Mouse (Mus musculus): Measurements from ENCODE around the gene Gm11444. TPM values are rescaled to one million over a fixed set of nuclear protein-coding genes. Genes with fewer than 3 reads are reported as not detected.

Gm11444 gene
- total RNA-seq, 1 experiment = not detected

- Histone ChIP-seq H3K36me3 (ENCODE audit: control insufficient read depth, insufficient read depth, low read length, poor library complexity, severe bottlenecking) (no peaks in the 10 kb centered on the region), H3K4me3 (ENCODE audit: insufficient read depth in 1 of 2, low read depth in 1 of 2, low read length in 2 of 2, poor library complexity in 1 of 2, severe bottlenecking in 1 of 2) (peak overlapping the region in 1 of 2 experiments; percentile 43; a peak in 1 of 4 replicates), H3K27ac (ENCODE audit: insufficient read depth, low read depth, low read length, poor library complexity, severe bottlenecking) (no peak overlapping the region), H3K9ac (ENCODE audit: insufficient read depth, low read depth, low read length, poor library complexity, severe bottlenecking) (no peak overlapping the region), H3K4me1 (ENCODE audit: control insufficient read depth in 2 of 2, insufficient read depth in 2 of 2, low read length in 2 of 2, poor library complexity in 1 of 2) (peaks cover 0 to 8% of the 10 kb centered on the region in 2 experiments; a peak in 1 of 4 replicates), H3K9me3 (ENCODE audit: control insufficient read depth, insufficient read depth, low read depth, low read length) (no peaks in the 10 kb centered on the region)
- TF ChIP-seq HCFC1 (IDR thresholded peaks at IDR 0.05; ENCODE audit: borderline replicate concordance, insufficient read depth, low read length) (no peak), ZC3H11A (IDR thresholded peaks at IDR 0.05; ENCODE audit: borderline replicate concordance, low read depth, low read length) (no peak), ZNF384 (IDR thresholded peaks at IDR 0.05; ENCODE audit: low read depth, low read length) (no peak), MAFK (IDR thresholded peaks at IDR 0.05; ENCODE audit: insufficient read depth, low read depth, low read length) (no peak), CHD2 (IDR thresholded peaks at IDR 0.05; ENCODE audit: low read depth, low read length) (no peak)
- in situ Hi-C loops (cut with MboI; ENCODE audit: low sequenced_read_pairs in 2 of 2, unreplicated experiment in 2 of 2) = loop anchor here in 1 of 2 experiments (5.0 kb wide), 1 partner anchor 46 kb away; the partner anchor contains the start of gene Tbx4
- DNase-seq (ENCODE audit: low read depth, low spot score) = no peak
Observed at GRCm38 (mm10) chr11:85841211-85841681, 8.9 kb downstream of the Gm11444 start.

- no peak for DNase-seq (ENCODE audit: low read depth, low spot score)
- H3K36me3 ChIP-seq (ENCODE audit: control insufficient read depth, insufficient read depth, low read length, poor library complexity, severe bottlenecking) = no peaks in the 10 kb centered on the region
- H3K27ac ChIP-seq (ENCODE audit: insufficient read depth, low read depth, low read length, poor library complexity, severe bottlenecking) = no peak overlapping the region
- no peak overlapping the region for H3K9ac ChIP-seq (ENCODE audit: insufficient read depth, low read depth, low read length, poor library complexity, severe bottlenecking)
- in situ Hi-C loops (cut with MboI; ENCODE audit: low sequenced_read_pairs in 2 of 2, unreplicated experiment in 2 of 2) = loop anchor here in 1 of 2 experiments (5.0 kb wide), 1 partner anchor 47 kb away; the partner anchor contains the start of gene Tbx4
- H3K4me1 ChIP-seq (ENCODE audit: control insufficient read depth in 2 of 2, insufficient read depth in 2 of 2, low read length in 2 of 2, poor library complexity in 1 of 2) = peaks cover 0 to 8% of the 10 kb centered on the region in 2 experiments; a peak in 1 of 4 replicates
- no peaks in the 10 kb centered on the region for H3K9me3 ChIP-seq (ENCODE audit: control insufficient read depth, insufficient read depth, low read depth, low read length)
- peak overlapping the region in 1 of 2 experiments; percentile 7; a peak in 1 of 4 replicates for H3K4me3 ChIP-seq (ENCODE audit: insufficient read depth in 1 of 2, low read depth in 1 of 2, low read length in 2 of 2, poor library complexity in 1 of 2, severe bottlenecking in 1 of 2)
- no peak for TF ChIP-seq ZNF384 (IDR thresholded peaks at IDR 0.05; ENCODE audit: low read depth, low read length)
- TF ChIP-seq CHD2 (IDR thresholded peaks at IDR 0.05; ENCODE audit: low read depth, low read length) = no peak
- TF ChIP-seq ZC3H11A (IDR thresholded peaks at IDR 0.05; ENCODE audit: borderline replicate concordance, low read depth, low read length) = no peak
- TF ChIP-seq HCFC1 (IDR thresholded peaks at IDR 0.05; ENCODE audit: borderline replicate concordance, insufficient read depth, low read length) = no peak
- TF ChIP-seq MAFK (IDR thresholded peaks at IDR 0.05; ENCODE audit: insufficient read depth, low read depth, low read length) = no peak
Observed at GRCm38 (mm10) chr11:85840803-85841145, 9.4 kb downstream of the Gm11444 start.

GRCm38 (mm10) chr11:85840031-85840802 lies 9.9 kb downstream of the Gm11444 start:
- Histone ChIP-seq H3K9ac (ENCODE audit: insufficient read depth, low read depth, low read length, poor library complexity, severe bottlenecking) (no peak overlapping the region), H3K36me3 (ENCODE audit: control insufficient read depth, insufficient read depth, low read length, poor library complexity, severe bottlenecking) (no peaks in the 10 kb centered on the region), H3K4me1 (ENCODE audit: control insufficient read depth in 2 of 2, insufficient read depth in 2 of 2, low read length in 2 of 2, poor library complexity in 1 of 2) (peaks cover 0 to 8% of the 10 kb centered on the region in 2 experiments; a peak in 1 of 4 replicates), H3K9me3 (ENCODE audit: control insufficient read depth, insufficient read depth, low read depth, low read length) (no peaks in the 10 kb centered on the region), H3K27ac (ENCODE audit: insufficient read depth, low read depth, low read length, poor library complexity, severe bottlenecking) (no peak overlapping the region), H3K4me3 (ENCODE audit: insufficient read depth in 1 of 2, low read depth in 1 of 2, low read length in 2 of 2, poor library complexity in 1 of 2, severe bottlenecking in 1 of 2) (peak overlapping the region in 1 of 2 experiments; percentile 7; a peak in 1 of 4 replicates)
- TF ChIP-seq CHD2 (IDR thresholded peaks at IDR 0.05; ENCODE audit: low read depth, low read length) (no peak), HCFC1 (IDR thresholded peaks at IDR 0.05; ENCODE audit: borderline replicate concordance, insufficient read depth, low read length) (no peak)
- no peak for DNase-seq (ENCODE audit: low read depth, low spot score)
- in situ Hi-C loops (cut with MboI; ENCODE audit: low sequenced_read_pairs in 2 of 2, unreplicated experiment in 2 of 2) = loop anchor here in 1 of 2 experiments (5.0 kb wide), 1 partner anchor 47 kb away; the partner anchor contains the start of gene Tbx4

DNA sequence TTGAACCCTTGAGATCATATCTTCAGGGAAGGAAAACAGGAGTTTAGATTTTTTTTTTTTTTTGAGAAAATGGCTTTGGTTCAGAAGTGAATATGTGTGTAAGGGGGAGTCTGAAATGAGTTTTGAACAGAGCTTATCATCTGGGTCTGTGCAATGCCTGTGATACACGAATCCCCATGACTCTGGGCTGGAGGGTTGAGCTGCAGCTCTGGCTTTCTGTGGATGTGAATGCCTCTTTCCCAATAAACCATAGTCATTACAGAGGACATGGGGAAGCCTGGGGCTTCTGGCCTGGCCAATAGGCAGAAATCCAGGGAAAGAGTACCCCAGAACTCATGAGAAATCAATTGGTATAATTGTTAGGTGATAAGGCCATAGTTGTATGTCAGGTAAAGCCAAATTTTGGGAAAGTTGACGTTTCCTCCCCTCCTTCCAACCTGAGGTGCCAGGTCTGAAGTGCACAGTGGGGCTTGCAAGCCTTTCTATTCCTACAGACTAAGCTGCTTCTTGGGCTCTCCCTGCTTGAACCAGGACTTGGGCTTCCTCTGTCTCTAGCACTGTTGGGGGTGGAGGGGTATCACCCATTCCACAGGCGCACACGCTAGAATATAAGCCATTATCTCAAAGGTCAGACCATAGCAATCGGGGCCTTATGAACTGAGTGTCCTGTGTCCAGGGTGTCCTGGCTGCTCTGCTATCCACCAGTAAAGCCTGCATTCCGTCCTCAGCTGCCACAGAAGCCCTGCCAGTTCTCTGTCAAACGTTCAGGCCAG lies 10.7 kb downstream of the Gm11444 start:
- Histone ChIP-seq H3K27ac (ENCODE audit: insufficient read depth, low read depth, low read length, poor library complexity, severe bottlenecking) (no peak overlapping the region), H3K9me3 (ENCODE audit: control insufficient read depth, insufficient read depth, low read depth, low read length) (no peaks in the 10 kb centered on the region), H3K9ac (ENCODE audit: insufficient read depth, low read depth, low read length, poor library complexity, severe bottlenecking) (no peak overlapping the region), H3K4me3 (ENCODE audit: insufficient read depth in 1 of 2, low read depth in 1 of 2, low read length in 2 of 2, poor library complexity in 1 of 2, severe bottlenecking in 1 of 2) (no peak overlapping the region), H3K36me3 (ENCODE audit: control insufficient read depth, insufficient read depth, low read length, poor library complexity, severe bottlenecking) (no peaks in the 10 kb centered on the region), H3K4me1 (ENCODE audit: control insufficient read depth in 2 of 2, insufficient read depth in 2 of 2, low read length in 2 of 2, poor library complexity in 1 of 2) (peaks cover 0 to 8% of the 10 kb centered on the region in 2 experiments; a peak in 1 of 4 replicates)
- in situ Hi-C loops (cut with MboI; ENCODE audit: low sequenced_read_pairs in 2 of 2, unreplicated experiment in 2 of 2) = loop anchor here (5.0 kb wide), 2 partner anchors 48 to 1317 kb away; partner anchors contain the start of gene Tbx4 (in 2 of the 2)
- no peak for DNase-seq (ENCODE audit: low read depth, low spot score)
- TF ChIP-seq CHD2 (IDR thresholded peaks at IDR 0.05; ENCODE audit: low read depth, low read length) (no peak), MAFK (IDR thresholded peaks at IDR 0.05; ENCODE audit: insufficient read depth, low read depth, low read length) (no peak), HCFC1 (IDR thresholded peaks at IDR 0.05; ENCODE audit: borderline replicate concordance, insufficient read depth, low read length) (no peak), ZC3H11A (IDR thresholded peaks at IDR 0.05; ENCODE audit: borderline replicate concordance, low read depth, low read length) (no peak)
